Mouse (Mus musculus): ENCODE data around the gene Plcb4. TPM values are rescaled to one million over a fixed set of nuclear protein-coding genes. Genes with fewer than 3 reads are reported as not detected.

The Plcb4 gene
- polyA plus RNA-seq, 1 experiment = 3.7 TPM

- no peaks in the 10 kb centered on the region for H3K27me3 ChIP-seq (ENCODE audit: control insufficient read depth, insufficient read depth, low read length)
- WGBS = 98% methylated on average over 3 of the region's 3 CpGs
- DNase-seq = no peak
- H3K27ac ChIP-seq (ENCODE audit: control insufficient read depth, insufficient read depth, low read length) = no peak overlapping the region
- no peaks in the 10 kb centered on the region for H3K4me1 ChIP-seq (replicated peaks; ENCODE audit: control insufficient read depth, insufficient read depth, low read length)
- H3K4me3 ChIP-seq (ENCODE audit: control insufficient read depth, insufficient read depth, low read length) = no peak overlapping the region
- no peak for TF ChIP-seq CTCF (IDR thresholded peaks at IDR 0.05; ENCODE audit: borderline replicate concordance, control insufficient read depth, extremely low read depth, insufficient read depth, low read length, poor library complexity)
- TF ChIP-seq POLR2A (IDR thresholded peaks at IDR 0.05; ENCODE audit: control insufficient read depth, extremely low read depth, insufficient read depth, low read length, poor library complexity) = no peak
- no peaks in the 10 kb centered on the region for H3K36me3 ChIP-seq (ENCODE audit: control insufficient read depth, insufficient read depth, low read length)
Measured at GRCm38 (mm10) chr2:135846903-135847302, 188.1 kb downstream of the Plcb4 start.

GRCm38 (mm10) chr2:135847738-135848137, 188.9 kb downstream of the Plcb4 start:
- 97% methylated on average over 6 of the region's 6 CpGs for WGBS
- H3K36me3 ChIP-seq (ENCODE audit: control insufficient read depth, insufficient read depth, low read length) = no peaks in the 10 kb centered on the region
- no peak for DNase-seq
- H3K4me3 ChIP-seq (ENCODE audit: control insufficient read depth, insufficient read depth, low read length) = no peak overlapping the region
- H3K27ac ChIP-seq (ENCODE audit: control insufficient read depth, insufficient read depth, low read length) = no peak overlapping the region
- H3K27me3 ChIP-seq (ENCODE audit: control insufficient read depth, insufficient read depth, low read length) = no peaks in the 10 kb centered on the region
- no peaks in the 10 kb centered on the region for H3K4me1 ChIP-seq (replicated peaks; ENCODE audit: control insufficient read depth, insufficient read depth, low read length)
- TF ChIP-seq POLR2A (IDR thresholded peaks at IDR 0.05; ENCODE audit: control insufficient read depth, extremely low read depth, insufficient read depth, low read length, poor library complexity) = no peak
- no peak for TF ChIP-seq CTCF (IDR thresholded peaks at IDR 0.05; ENCODE audit: borderline replicate concordance, control insufficient read depth, extremely low read depth, insufficient read depth, low read length, poor library complexity)

GRCm38 (mm10) chr2:135848169-135848568, 189.4 kb downstream of the Plcb4 start:
- whole genome bisulfite sequencing = 96% methylated on average over 4 of the region's 4 CpGs
- DNase-seq = no peak

GRCm38 (mm10) chr2:135851964-135852363, 193.2 kb downstream of the Plcb4 start:
- DNase-seq = no peak
- 96% methylated on average over 5 of the region's 5 CpGs for WGBS
- Histone ChIP-seq H3K27ac (ENCODE audit: control insufficient read depth, insufficient read depth, low read length) (no peak overlapping the region), H3K27me3 (ENCODE audit: control insufficient read depth, insufficient read depth, low read length) (no peaks in the 10 kb centered on the region), H3K4me3 (ENCODE audit: control insufficient read depth, insufficient read depth, low read length) (no peak overlapping the region), H3K4me1 (replicated peaks; ENCODE audit: control insufficient read depth, insufficient read depth, low read length) (no peaks in the 10 kb centered on the region), H3K36me3 (ENCODE audit: control insufficient read depth, insufficient read depth, low read length) (no peaks in the 10 kb centered on the region)
- TF ChIP-seq POLR2A (IDR thresholded peaks at IDR 0.05; ENCODE audit: control insufficient read depth, extremely low read depth, insufficient read depth, low read length, poor library complexity) (no peak), CTCF (IDR thresholded peaks at IDR 0.05; ENCODE audit: borderline replicate concordance, control insufficient read depth, extremely low read depth, insufficient read depth, low read length, poor library complexity) (no peak)

More at GRCm38 (mm10) chr2:135848169-135848568, 189.4 kb downstream of the Plcb4 start:
- Histone ChIP-seq H3K27me3 (ENCODE audit: control insufficient read depth, insufficient read depth, low read length) (no peaks in the 10 kb centered on the region), H3K4me1 (replicated peaks; ENCODE audit: control insufficient read depth, insufficient read depth, low read length) (no peaks in the 10 kb centered on the region), H3K4me3 (ENCODE audit: control insufficient read depth, insufficient read depth, low read length) (no peak overlapping the region), H3K36me3 (ENCODE audit: control insufficient read depth, insufficient read depth, low read length) (no peaks in the 10 kb centered on the region), H3K27ac (ENCODE audit: control insufficient read depth, insufficient read depth, low read length) (no peak overlapping the region)
- TF ChIP-seq CTCF (IDR thresholded peaks at IDR 0.05; ENCODE audit: borderline replicate concordance, control insufficient read depth, extremely low read depth, insufficient read depth, low read length, poor library complexity) (no peak), POLR2A (IDR thresholded peaks at IDR 0.05; ENCODE audit: control insufficient read depth, extremely low read depth, insufficient read depth, low read length, poor library complexity) (no peak)

- no peak for DNase-seq
- no peaks in the 10 kb centered on the region for H3K36me3 ChIP-seq (ENCODE audit: control insufficient read depth, insufficient read depth, low read length)
- no peaks in the 10 kb centered on the region for H3K4me1 ChIP-seq (replicated peaks; ENCODE audit: control insufficient read depth, insufficient read depth, low read length)
- H3K27ac ChIP-seq (ENCODE audit: control insufficient read depth, insufficient read depth, low read length) = no peak overlapping the region
- H3K4me3 ChIP-seq (ENCODE audit: control insufficient read depth, insufficient read depth, low read length) = no peak overlapping the region
- WGBS = 93% methylated on average over 2 of the region's 2 CpGs
- H3K27me3 ChIP-seq (ENCODE audit: control insufficient read depth, insufficient read depth, low read length) = no peaks in the 10 kb centered on the region
- TF ChIP-seq CTCF (IDR thresholded peaks at IDR 0.05; ENCODE audit: borderline replicate concordance, control insufficient read depth, extremely low read depth, insufficient read depth, low read length, poor library complexity) (no peak), POLR2A (IDR thresholded peaks at IDR 0.05; ENCODE audit: control insufficient read depth, extremely low read depth, insufficient read depth, low read length, poor library complexity) (no peak)
Measured at GRCm38 (mm10) chr2:135853085-135853484, 194.3 kb downstream of the Plcb4 start.

GRCm38 (mm10) chr2:135854059-135854458, 195.2 kb downstream of the Plcb4 start:
- TF ChIP-seq POLR2A (IDR thresholded peaks at IDR 0.05; ENCODE audit: control insufficient read depth, extremely low read depth, insufficient read depth, low read length, poor library complexity) (no peak), CTCF (IDR thresholded peaks at IDR 0.05; ENCODE audit: borderline replicate concordance, control insufficient read depth, extremely low read depth, insufficient read depth, low read length, poor library complexity) (no peak)
- Histone ChIP-seq H3K27ac (ENCODE audit: control insufficient read depth, insufficient read depth, low read length) (no peak overlapping the region), H3K36me3 (ENCODE audit: control insufficient read depth, insufficient read depth, low read length) (no peaks in the 10 kb centered on the region), H3K27me3 (ENCODE audit: control insufficient read depth, insufficient read depth, low read length) (no peaks in the 10 kb centered on the region), H3K4me1 (replicated peaks; ENCODE audit: control insufficient read depth, insufficient read depth, low read length) (no peaks in the 10 kb centered on the region), H3K4me3 (ENCODE audit: control insufficient read depth, insufficient read depth, low read length) (no peak overlapping the region)
- 94% methylated on average over 2 of the region's 2 CpGs for whole genome bisulfite sequencing
- DNase-seq = no peak

GRCm38 (mm10) chr2:135855890-135856490, 197.2 kb downstream of the Plcb4 start:
- H3K27me3 ChIP-seq (ENCODE audit: control insufficient read depth, insufficient read depth, low read length) = no peaks in the 10 kb centered on the region
- DNase-seq = no peak
- H3K36me3 ChIP-seq (ENCODE audit: control insufficient read depth, insufficient read depth, low read length) = no peaks in the 10 kb centered on the region
- 93% methylated on average over 6 of the region's 6 CpGs for WGBS
- TF ChIP-seq CTCF (IDR thresholded peaks at IDR 0.05; ENCODE audit: borderline replicate concordance, control insufficient read depth, extremely low read depth, insufficient read depth, low read length, poor library complexity) (no peak), POLR2A (IDR thresholded peaks at IDR 0.05; ENCODE audit: control insufficient read depth, extremely low read depth, insufficient read depth, low read length, poor library complexity) (no peak)
- H3K4me3 ChIP-seq (ENCODE audit: control insufficient read depth, insufficient read depth, low read length) = no peak overlapping the region
- no peaks in the 10 kb centered on the region for H3K4me1 ChIP-seq (replicated peaks; ENCODE audit: control insufficient read depth, insufficient read depth, low read length)
- H3K27ac ChIP-seq (ENCODE audit: control insufficient read depth, insufficient read depth, low read length) = no peak overlapping the region

Measured in thymus, adult 2 months (tissue).